Mouse (Mus musculus) stomach, embryonic 14.5 days (tissue): ENCODE measurements around the gene Sfi1. TPM values are rescaled to one million over a fixed set of nuclear protein-coding genes. Genes with fewer than 3 reads are reported as not detected.
"Not testable (repeated sequence)": the region's sequence is repeated elsewhere in the genome, so short reads cannot be mapped to it uniquely, and the experiment has no call there.

Experiments
- ATAC-seq: fragments of 200-750 bp; cut with Nextera tagmentation; 2 replicates; pipeline ENCODE4 v1.8.0; 2017; ENCODE audit warnings: low read depth, moderate TSS enrichment; ENCODE audit not compliant: insufficient number of reproducible peaks, insufficient read depth, low FRiP score
- H3K27ac ChIP-seq: fragments of 300-500 bp; sonication (generic); 2 replicates; pipeline ENCODE4 v1.5.1; 2014; ENCODE audit warnings: mild to moderate bottlenecking, low read length, moderate library complexity, mixed read lengths
- H3K27me3 ChIP-seq: fragments of 300-500 bp; sonication (generic); 2 replicates; pipeline ENCODE4 v1.6.1; 2014; ENCODE audit warnings: low read length, control low read depth, mixed read lengths; ENCODE audit not compliant: control insufficient read depth, insufficient read depth
- H3K36me3 ChIP-seq: fragments of 300-500 bp; sonication (generic); 2 replicates; pipeline ENCODE4 v1.6.1; 2014; ENCODE audit warnings: mild to moderate bottlenecking, control low read depth, low read length, moderate library complexity, mixed read lengths; ENCODE audit not compliant: control insufficient read depth, insufficient read depth
- H3K4me1 ChIP-seq: fragments of 300-500 bp; sonication (generic); 2 replicates; pipeline ENCODE4 v1.6.1; 2014; ENCODE audit warnings: low read length, control low read depth, mixed read lengths; ENCODE audit not compliant: control insufficient read depth, insufficient read depth
- H3K4me2 ChIP-seq: fragments of 300-500 bp; sonication (generic); replicated peaks from 2 replicates; pipeline ENCODE4 v1.6.1; 2014; ENCODE audit warnings: low read depth, low read length, control low read depth
- H3K4me3 ChIP-seq: fragments of 300-500 bp; sonication (generic); 2 replicates; pipeline ENCODE4 v1.5.1; 2014; ENCODE audit warnings: low read depth, low read length, control low read depth
- H3K9ac ChIP-seq: fragments of 300-500 bp; sonication (generic); replicated peaks from 2 replicates; pipeline ENCODE4 v1.6.1; 2014; ENCODE audit warnings: low read depth, mild to moderate bottlenecking, control low read depth, low read length, moderate library complexity, mixed read lengths
- H3K9me3 ChIP-seq: fragments of 300-500 bp; sonication (generic); 2 replicates; pipeline ENCODE4 v1.6.1; 2016; ENCODE audit warnings: low read depth, low read length, control low read depth; ENCODE audit not compliant: control insufficient read depth
- WGBS: fragments of 180-500 bp; shearing (Covaris S2); extraction: QIAGEN DNeasy Blood & Tissue Kit; methylation state at CpG from one replicate; pipeline ENCODE4 v1.1.7; 2014; 5-methylcytosine and 5-hydroxymethylcytosine counted together
- polyA plus RNA-seq: library from polyadenylated mRNA; unstranded; fragments of >200 nt; fragmentation: Nextera tagmentation; extraction: Ambion mirVana; gene quantifications from 2 replicates; pipeline ENCODE4 v1.2.1, GENCODE M21; 2014

The Sfi1 gene
- polyA plus RNA-seq, 1 experiment from 2014 or later = 12.5 TPM

DNA sequence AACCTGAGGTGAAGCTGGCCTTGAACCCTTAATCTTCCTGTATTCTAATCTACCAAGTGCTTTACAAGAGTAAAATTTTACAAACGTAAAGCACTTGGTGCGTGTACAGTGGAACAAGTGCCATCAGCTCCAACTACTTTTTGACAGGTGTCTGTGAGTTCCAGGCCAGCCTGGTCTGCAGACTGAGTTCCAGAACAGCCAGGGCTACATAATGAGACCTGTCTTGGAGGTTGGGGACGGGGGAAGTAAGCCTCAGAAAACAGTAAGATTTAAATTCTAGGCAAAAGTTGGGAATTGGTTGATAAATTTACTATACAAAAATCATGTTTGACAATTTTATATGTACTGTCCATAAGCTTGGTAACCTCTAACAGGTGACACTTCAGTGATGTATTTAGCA lies 11.9 kb upstream of the Sfi1 start:
- Histone ChIP-seq H3K9ac (no peak overlapping the region), H3K4me2 (no peak overlapping the region), H3K4me1 (no peaks in the 10 kb centered on the region), H3K36me3 (peaks cover 22% of the 10 kb centered on the region), H3K27me3 (no peaks in the 10 kb centered on the region), H3K9me3 (no peaks in the 10 kb centered on the region), H3K4me3 (no peak overlapping the region), H3K27ac (no peak overlapping the region)
- ATAC-seq = no peak
- 92% methylated on average over 3 of the region's 3 CpGs for WGBS

DNA sequence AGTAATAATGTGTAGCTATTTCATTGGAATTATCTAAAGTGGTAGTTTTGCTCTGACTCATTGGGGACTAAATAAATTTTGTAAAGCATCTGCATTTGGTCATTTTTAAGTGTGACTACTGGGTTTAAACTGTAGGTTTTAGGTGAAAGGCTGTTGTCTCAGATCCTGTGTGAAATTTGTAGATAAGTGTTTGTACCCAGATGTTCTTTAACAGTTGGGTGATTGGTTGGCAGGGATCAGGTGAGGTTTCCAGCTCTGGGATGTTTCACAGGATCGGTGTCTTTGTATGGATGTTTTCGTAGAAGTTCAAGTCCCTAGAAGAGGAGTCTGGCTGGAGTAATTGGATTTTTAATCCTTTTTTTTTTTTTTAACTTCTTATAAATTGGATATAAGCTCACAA lies 10.5 kb upstream of the Sfi1 start:
- Histone ChIP-seq H3K4me1 (no peaks in the 10 kb centered on the region), H3K4me2 (peak overlapping the region; percentile 15; the same call in 1 of the 2 replicates), H3K27me3 (no peaks in the 10 kb centered on the region), H3K9me3 (no peaks in the 10 kb centered on the region), H3K27ac (no peak overlapping the region), H3K4me3 (0 out of 2 replicates have a peak overlapping the region, but pooled peaks have one; percentile 33), H3K9ac (no peak overlapping the region), H3K36me3 (peaks cover 17% of the 10 kb centered on the region)
- WGBS = 75% methylated on average over 2 of the region's 2 CpGs
- no peak for ATAC-seq

DNA sequence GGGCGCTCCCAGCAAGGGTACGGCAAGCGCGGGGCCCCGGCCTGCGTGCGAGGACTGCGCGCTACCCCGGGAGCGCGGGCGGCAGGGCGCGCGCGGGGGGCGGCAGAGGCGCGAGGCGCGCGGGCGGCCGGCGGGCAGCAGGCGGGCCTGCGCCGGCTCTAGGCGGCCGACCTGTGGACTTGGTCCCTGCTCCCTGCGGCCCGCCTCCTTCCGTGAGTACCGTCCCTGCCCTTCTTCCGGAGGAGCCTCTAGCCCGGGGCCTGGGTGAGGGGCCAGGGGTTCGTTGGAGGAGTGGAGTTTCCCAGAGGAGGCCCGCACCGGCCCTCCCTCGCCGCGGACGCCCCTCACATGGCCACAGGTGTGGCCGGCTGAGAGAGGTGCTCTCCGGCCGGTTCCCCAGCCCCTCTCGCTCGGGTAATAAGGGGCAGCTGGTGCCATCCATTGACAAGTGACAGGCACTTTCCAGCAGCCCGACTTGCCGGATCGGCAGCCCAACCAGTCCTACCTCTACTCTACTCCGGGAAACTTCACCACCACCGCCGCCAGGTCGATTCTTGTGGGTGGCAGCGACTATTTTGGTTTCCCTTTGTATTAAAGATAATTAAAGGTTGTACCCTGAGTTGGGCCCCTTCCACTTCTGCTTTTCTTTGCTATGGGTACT lies 9.6 kb upstream of the Sfi1 start:
- Histone ChIP-seq H3K36me3 (peaks cover 17% of the 10 kb centered on the region), H3K9me3 (no peaks in the 10 kb centered on the region), H3K27me3 (no peaks in the 10 kb centered on the region), H3K4me1 (no peaks in the 10 kb centered on the region), H3K9ac (peak overlapping the region; percentile 11; the same call in 1 of the 2 replicates), H3K4me2 (peak overlapping the region; percentile 15), H3K27ac (no peak overlapping the region), H3K4me3 (peak overlapping the region; percentile 33)
- WGBS = 1% methylated on average over 57 of the region's 57 CpGs
- ATAC-seq = peak; percentile 5; the same call in 1 of the 2 replicates

DNA sequence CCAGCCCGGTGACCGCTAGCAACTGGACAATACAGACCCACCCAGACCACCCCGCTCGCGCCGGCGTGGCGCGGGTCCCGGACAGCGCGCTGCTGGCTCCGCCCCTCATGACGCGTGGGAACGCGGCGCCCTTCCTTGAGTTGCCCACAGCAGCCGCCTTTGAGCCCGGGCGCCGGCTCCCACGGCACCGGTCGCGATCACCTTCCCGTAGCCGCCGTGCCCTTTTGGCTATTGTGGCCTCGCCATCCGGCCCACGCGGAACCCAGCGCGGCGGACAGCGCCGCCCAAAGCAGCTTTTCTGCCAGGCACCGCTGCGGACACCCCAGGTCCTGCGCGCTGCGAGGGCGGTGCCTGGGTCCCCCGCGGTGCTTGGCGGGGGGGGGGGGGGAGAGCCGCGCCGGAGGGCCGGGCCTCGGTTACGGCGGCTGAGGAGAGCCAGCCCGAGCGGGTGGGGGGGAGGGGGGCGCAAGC lies 9.0 kb upstream of the Sfi1 start, which contains the start of gene Eif4enif1:
Gene Eif4enif1 (plus strand): TSS at position 162 of the 471 bp plus-strand sequence.
- Histone ChIP-seq H3K9me3 (no peaks in the 10 kb centered on the region), H3K4me3 (peak within 1 kb of the TSS; percentile 33), H3K4me2 (peak within 1 kb of the TSS; percentile 15), H3K27me3 (no peaks in the 10 kb centered on the region), H3K9ac (peak within 1 kb of the TSS; percentile 11; the same call in 1 of the 2 replicates), H3K27ac (no peak within 1 kb of the TSS), H3K36me3 (peaks cover 14% of the 10 kb centered on the region), H3K4me1 (no peaks in the 10 kb centered on the region)
- WGBS = 0% methylated on average over 54 of the region's 57 CpGs
- peak; percentile 66 for ATAC-seq

DNA sequence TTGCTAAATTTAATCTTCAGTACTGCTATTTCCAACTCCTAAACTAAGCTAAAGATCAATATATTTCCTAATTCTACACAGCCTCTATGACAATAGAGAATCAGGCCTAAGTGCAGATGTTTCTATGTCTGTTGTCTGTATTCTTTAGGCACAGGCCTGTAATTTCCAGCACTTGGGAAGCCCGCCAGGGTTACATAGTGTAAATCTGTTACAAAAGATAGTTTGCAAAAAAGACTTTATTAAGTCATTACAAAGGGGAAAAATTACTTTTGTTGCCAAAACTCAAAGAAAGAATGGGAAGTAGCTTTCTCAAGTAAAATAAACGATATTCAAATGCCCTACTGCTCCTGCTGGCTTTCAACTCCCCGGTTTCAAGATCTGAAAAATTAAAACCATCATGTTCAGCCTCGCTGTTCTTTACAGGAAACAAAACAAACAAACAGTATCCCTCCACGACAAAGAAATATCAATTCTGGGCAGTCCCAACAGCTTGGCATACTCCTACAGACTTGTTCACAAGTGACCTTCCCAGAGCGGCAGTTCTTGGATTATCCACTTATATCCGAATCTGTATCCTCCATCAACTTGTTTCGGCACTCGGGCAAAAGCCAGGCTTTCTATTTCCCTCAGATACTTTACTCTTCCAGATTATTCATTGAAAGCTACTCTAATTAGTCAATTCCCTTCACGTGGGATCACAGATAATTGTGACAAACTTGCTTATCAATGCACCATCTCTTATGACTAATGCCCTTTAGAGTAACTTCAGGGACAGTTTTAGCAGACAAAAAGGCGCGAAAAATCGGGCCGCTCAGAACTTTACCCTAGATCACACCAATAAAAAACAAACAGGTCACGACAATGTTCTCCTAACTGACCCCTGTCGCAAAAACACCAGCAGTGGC lies 8.3 kb upstream of the Sfi1 start:
- Histone ChIP-seq H3K9me3 (no peaks in the 10 kb centered on the region), H3K27ac (no peak overlapping the region), H3K4me1 (no peaks in the 10 kb centered on the region), H3K9ac (no peak overlapping the region), H3K4me3 (peak overlapping the region; percentile 33), H3K4me2 (peak overlapping the region; percentile 6), H3K27me3 (no peaks in the 10 kb centered on the region), H3K36me3 (peaks cover 10% of the 10 kb centered on the region)
- WGBS = 6% methylated on average over 16 of the region's 16 CpGs
- no peak for ATAC-seq

DNA sequence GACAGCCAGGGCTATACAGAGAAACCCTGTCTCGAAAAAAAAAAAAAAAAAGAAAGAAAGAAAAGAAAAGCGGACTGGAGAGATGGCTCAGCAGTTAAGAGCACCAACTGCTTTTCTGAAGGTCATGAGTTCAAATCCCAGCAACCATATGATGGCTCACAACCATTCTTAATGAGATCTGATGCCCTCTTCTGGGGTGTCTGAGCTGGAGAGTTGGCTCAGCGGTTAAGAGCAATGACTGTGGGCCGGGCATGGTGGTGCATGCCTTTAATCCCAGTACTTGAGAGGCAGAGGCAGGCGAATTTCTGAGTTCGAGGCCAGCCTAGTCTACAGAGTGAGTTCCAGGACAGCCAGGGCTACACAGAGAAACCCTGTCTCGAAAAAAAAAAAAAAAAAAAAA lies 7.4 kb upstream of the Sfi1 start:
- H3K4me2 ChIP-seq, H3K9me3 ChIP-seq, H3K9ac ChIP-seq, H3K4me3 ChIP-seq, ATAC-seq, H3K4me1 ChIP-seq, H3K27ac ChIP-seq, H3K36me3 ChIP-seq, H3K27me3 ChIP-seq: not testable (repeated sequence)
- 96% methylated on average over 6 of the region's 7 CpGs for WGBS

DNA sequence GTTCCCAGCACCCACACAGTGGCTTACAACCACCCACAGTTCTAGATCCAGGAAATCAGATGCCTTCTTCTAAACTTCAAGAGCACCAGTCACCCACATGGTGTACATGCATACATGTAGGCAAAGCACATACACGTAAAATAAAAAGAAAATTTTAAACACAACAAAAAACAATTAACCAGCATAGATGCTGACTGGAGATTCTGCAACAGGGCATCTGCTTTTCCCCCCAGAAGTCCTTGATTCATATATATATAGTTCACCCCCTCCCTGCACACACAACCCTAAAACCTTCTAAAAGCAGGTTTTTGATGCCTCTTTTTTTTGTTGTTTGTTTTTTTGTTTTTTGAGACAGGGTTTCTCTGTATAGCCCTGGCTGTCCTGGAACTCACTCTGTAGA lies 10.6 kb downstream of the Sfi1 start:
- not testable (repeated sequence) for H3K4me1 ChIP-seq, H3K9ac ChIP-seq, H3K36me3 ChIP-seq, H3K27me3 ChIP-seq, H3K4me3 ChIP-seq, H3K27ac ChIP-seq, ATAC-seq, H3K4me2 ChIP-seq, H3K9me3 ChIP-seq
- 90% methylated on average over 1 of the region's 1 CpGs for WGBS

DNA sequence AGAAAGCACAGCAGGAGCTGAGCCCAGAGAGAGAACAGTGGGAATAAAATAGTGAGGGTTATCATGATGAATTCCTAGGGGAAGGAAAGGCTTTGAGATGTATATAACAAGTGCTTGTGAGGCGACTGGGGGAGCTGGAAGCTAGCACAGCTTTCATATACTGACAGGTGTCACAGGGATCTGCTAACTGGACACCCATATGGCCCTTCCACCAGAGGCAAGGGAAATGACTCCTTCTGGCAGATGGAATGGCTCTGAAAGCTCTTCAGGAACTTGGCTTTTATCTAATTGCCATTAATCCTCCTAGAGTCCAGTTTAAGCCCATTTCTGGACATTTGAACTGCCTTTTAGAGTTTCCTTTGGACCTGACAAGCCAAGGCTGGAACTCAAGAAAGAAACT lies 11.3 kb downstream of the Sfi1 start:
- not testable (repeated sequence) for H3K4me3 ChIP-seq, H3K36me3 ChIP-seq, H3K27ac ChIP-seq, H3K4me1 ChIP-seq, H3K9me3 ChIP-seq, H3K27me3 ChIP-seq, H3K4me2 ChIP-seq, ATAC-seq, H3K9ac ChIP-seq
- 45% methylated on average over 1 of the region's 1 CpGs for WGBS
